Comparison of ENCODE assay signal across 9 mouse cellular contexts in the genomic region with DNA sequence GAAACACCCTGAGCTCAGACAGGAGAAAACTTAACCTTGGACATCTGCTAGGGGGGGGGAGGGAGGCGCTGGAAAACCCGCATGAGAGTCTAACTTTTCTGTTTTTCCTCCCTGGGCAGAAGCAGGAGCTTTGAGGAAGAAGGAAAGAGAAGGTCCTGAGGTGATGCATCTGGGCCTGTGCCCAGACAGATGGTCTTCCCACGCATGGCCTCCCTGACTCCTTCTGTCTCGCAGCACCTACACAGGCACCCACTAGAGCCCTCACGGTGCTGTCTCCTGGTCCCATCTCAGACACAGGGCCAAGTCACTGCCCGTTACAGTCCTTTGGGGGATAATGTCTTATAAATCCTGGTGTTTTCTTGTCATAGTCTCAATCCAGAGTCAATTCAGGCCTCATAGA. TPM values are rescaled to one million over a fixed set of nuclear protein-coding genes. Genes with fewer than 3 reads are reported as not detected.
A peak's percentile ranks its signal among the peaks of the same experiment; 100 is the strongest.
DNase-seq lines count a peak whose midpoint lies in the region; ATAC-seq and TF ChIP-seq lines count a peak whose summit lies in the region.
"Had no signal": no experiment of that assay in that cellular context is flagged by ENCODE, and none has a peak within 500 bp of the region (broad histone marks: within the 10 kb centered on the region; RNA-seq: fewer than 3 reads in every experiment).

No protein-coding gene starts in this region.

- no peak for TF ChIP-seq CTCF in stomach, postnatal 0 days (IDR thresholded peaks at IDR 0.05; ENCODE audit: low read depth)

- no peak for ATAC-seq in lung, embryonic 16.5 days (ENCODE audit: low read depth)
- ATAC-seq in limb, embryonic 11.5 days (ENCODE audit: insufficient number of reproducible peaks, low FRiP score, low TSS enrichment, low read depth) = no peak
- no peak for ATAC-seq in stomach, postnatal 0 days (ENCODE audit: low FRiP score, low TSS enrichment)

- intact Hi-C loops in gastrocnemius, postnatal 14 days (cut with DNase I; ENCODE audit: low total_unique reads) = no loop called here

- peak overlapping the region; percentile 28; the same call in 1 of the 2 replicates for H3K9ac ChIP-seq in lung, embryonic 16.5 days (ENCODE audit: low read length)
- 0 out of 2 replicates have a peak overlapping the region, but pooled peaks have one; percentile 22 for H3K9ac ChIP-seq in limb, embryonic 11.5 days (ENCODE audit: low read length)
- H3K9ac ChIP-seq in stomach, postnatal 0 days (ENCODE audit: low read length) = no peak overlapping the region

- no peak for TF ChIP-seq EP300 in stomach, postnatal 0 days (optimal IDR thresholded peaks at IDR 0.05)

- 67% methylated on average over 6 of the region's 6 CpGs for WGBS in lung, embryonic 16.5 days
- WGBS in limb, embryonic 11.5 days = 86% methylated on average over 6 of the region's 6 CpGs
- WGBS in stomach, postnatal 0 days = 69% methylated on average over 6 of the region's 6 CpGs

- H3K36me3 ChIP-seq in lung, embryonic 16.5 days (ENCODE audit: control insufficient read depth, insufficient read depth, low read length) = peaks cover 2% of the 10 kb centered on the region; the same call in 1 of the 2 replicates
- H3K36me3 ChIP-seq in limb, embryonic 11.5 days (ENCODE audit: control insufficient read depth, insufficient read depth, low read length) = no peaks in the 10 kb centered on the region
- no peaks in the 10 kb centered on the region for H3K36me3 ChIP-seq in stomach, postnatal 0 days (ENCODE audit: control insufficient read depth, insufficient read depth, low read length)

- no peak overlapping the region for H3K4me2 ChIP-seq in lung, embryonic 16.5 days (ENCODE audit: low read depth, low read length)
- H3K4me2 ChIP-seq in limb, embryonic 11.5 days (ENCODE audit: low read depth, severe bottlenecking) = no peak overlapping the region
- no peak overlapping the region for H3K4me2 ChIP-seq in stomach, postnatal 0 days (replicated peaks; ENCODE audit: low read depth)

- H3K27me3 ChIP-seq in lung, embryonic 16.5 days (ENCODE audit: control insufficient read depth, insufficient read depth, low read depth, low read length) = no peaks in the 10 kb centered on the region
- no peaks in the 10 kb centered on the region for H3K27me3 ChIP-seq in limb, embryonic 11.5 days (ENCODE audit: control insufficient read depth, insufficient read depth, low read length)
- H3K27me3 ChIP-seq in stomach, postnatal 0 days (ENCODE audit: control insufficient read depth, insufficient read depth, low read length) = no peaks in the 10 kb centered on the region

- peak; percentile 6 for DNase-seq in gastrocnemius, postnatal 14 days
- DNase-seq in gastrocnemius, adult 18-20 months (ENCODE audit: low spot score) = no peak
- DNase-seq in lung, postnatal 25 days (ENCODE audit: low spot score) = no peak
- DNase-seq in limb, embryonic 11.5 days (ENCODE audit: low spot score) = no peak
- DNase-seq in stomach, postnatal 0 days (ENCODE audit: low spot score) = no peak
- DNase-seq in right cerebral cortex, adult 18-20 months = no peak
- no peak for DNase-seq in adipocyte (ENCODE audit: low spot score)
- DNase-seq: layer of hippocampus, adult 9-11 months had no signal

- no peaks in the 10 kb centered on the region for H3K9me3 ChIP-seq in lung, embryonic 16.5 days (ENCODE audit: control insufficient read depth, low read length)
- no peaks in the 10 kb centered on the region for H3K9me3 ChIP-seq in limb, embryonic 11.5 days (ENCODE audit: control insufficient read depth, low read length)
- H3K9me3 ChIP-seq in stomach, postnatal 0 days (ENCODE audit: control insufficient read depth, low read length) = no peaks in the 10 kb centered on the region

- H3K4me1 ChIP-seq in lung, embryonic 16.5 days (replicated peaks; ENCODE audit: control insufficient read depth, insufficient read depth, low read length) = peaks cover 34% of the 10 kb centered on the region
- peaks cover 49% of the 10 kb centered on the region for H3K4me1 ChIP-seq in limb, embryonic 11.5 days (ENCODE audit: control insufficient read depth, insufficient read depth, low read length)
- peaks cover 7% of the 10 kb centered on the region for H3K4me1 ChIP-seq in stomach, postnatal 0 days (replicated peaks; ENCODE audit: control insufficient read depth, insufficient read depth)

- no peak overlapping the region for H3K4me3 ChIP-seq in lung, embryonic 16.5 days (ENCODE audit: low read length)
- no peak overlapping the region for H3K4me3 ChIP-seq in limb, embryonic 11.5 days (ENCODE audit: low read depth, low read length)
- H3K4me3 ChIP-seq in stomach, postnatal 0 days (ENCODE audit: low read depth, low read length) = no peak overlapping the region

- peak overlapping the region; percentile 73 for H3K27ac ChIP-seq in lung, embryonic 16.5 days (ENCODE audit: low read length)
- peak overlapping the region; percentile 52; the same call in 1 of the 2 replicates for H3K27ac ChIP-seq in limb, embryonic 11.5 days (replicated peaks; ENCODE audit: low read depth, low read length)
- H3K27ac ChIP-seq in stomach, postnatal 0 days (replicated peaks) = 0 out of 2 replicates have a peak overlapping the region, but pooled peaks have one; percentile 0

RNA-seq across cellular contexts. Expression of a gene that starts 11.5 kb away (rescaled TPM):
- total RNA-seq in gastrocnemius, postnatal 14 days (2021) = 1 to 10 TPM; 3.8 to 4.3 TPM
- total RNA-seq in gastrocnemius, adult 18-20 months (2021) = 1 to 10 TPM in 1 of 2 experiments, under 1 TPM in 1; 0.64 to 1.5 TPM
- polyA plus RNA-seq in lung, embryonic 16.5 days (2015; fragmentation: Nextera tagmentation; extraction: Ambion mirVana) = 4.4 and 4.8 TPM in 2 replicates
- 2.8 and 3.8 TPM in 2 replicates for polyA plus RNA-seq in limb, embryonic 11.5 days (2014; fragmentation: Nextera tagmentation; extraction: Ambion mirVana)
- 1.6 TPM in 2 replicates for polyA plus RNA-seq in stomach, postnatal 0 days (2015; fragmentation: Nextera tagmentation; extraction: Ambion mirVana)

Comparison
In these comparisons a context has a peak if more than half of its experiments do, and no peak if none do; other contexts are left out.
1. H3K27ac ChIP-seq: peak in every context shown above with its lines; median percentile 73 in lung, embryonic 16.5 days; 52 in limb, embryonic 11.5 days; 0 in stomach, postnatal 0 days.